Mouse (Mus musculus) naive thymus-derived CD4-positive, alpha-beta T cell, adult 5 months (primary cell): ENCODE results near the gene Aplp1. TPM values are rescaled to one million over a fixed set of nuclear protein-coding genes. Genes with fewer than 3 reads are reported as not detected.

Experiments used
- polyA plus RNA-seq: library from polyadenylated mRNA; unstranded; fragments of 100-300 nt; shearing (Covaris generic); gene quantifications from one replicate; pipeline ENCODE4 v1.2.1, GENCODE M21; 2017

Aplp1 gene
- 3.6 TPM for polyA plus RNA-seq

DNA sequence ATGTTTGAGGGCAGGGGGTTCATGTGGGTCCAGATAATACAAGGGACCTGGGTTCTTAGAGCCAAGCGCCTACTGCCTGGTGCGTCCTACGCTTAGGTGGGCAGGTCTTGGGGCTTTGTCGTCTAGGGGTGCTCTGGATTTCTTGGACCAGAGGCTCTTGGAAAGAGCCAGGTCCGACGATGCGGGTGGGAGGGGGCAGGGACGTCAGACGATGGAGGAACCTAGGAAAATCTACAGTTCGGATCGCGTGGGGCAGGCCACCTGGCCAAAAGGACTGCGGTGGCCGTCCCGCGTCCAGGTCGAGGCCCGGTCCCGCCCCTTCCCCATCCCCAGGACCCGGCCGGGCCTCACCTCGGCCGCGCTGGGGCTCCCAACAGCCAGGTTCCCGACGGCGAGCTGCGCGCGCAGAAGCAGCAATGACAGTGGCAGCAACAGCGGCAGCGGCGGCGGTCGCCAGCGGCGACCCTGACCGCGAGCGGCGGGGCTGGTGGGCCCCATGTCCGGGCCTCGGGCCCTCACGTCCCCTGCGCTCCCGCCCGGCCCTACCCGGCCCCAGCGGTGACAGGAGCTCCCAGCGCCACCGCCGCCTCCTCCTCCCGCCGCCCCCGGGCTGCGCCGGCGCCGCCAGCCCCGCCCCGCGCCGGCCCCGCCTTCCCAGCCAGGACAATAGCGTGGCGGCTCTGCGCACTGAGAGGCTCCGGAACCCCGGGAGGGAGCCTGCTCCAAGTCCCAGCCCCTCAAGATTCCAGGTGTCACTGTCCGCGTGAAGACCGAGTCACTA lies at the start of gene Aplp1:
Gene Aplp1, minus strand, starts transcription at position 565 of the 781 bp plus-strand sequence.

GRCm38 (mm10) chr7:30493401-30493931 lies 48.1 kb upstream of the Aplp1 start, which contains the start of gene Prodh2:
Gene Prodh2 (plus strand): TSS chr7:30493622.

GRCm38 (mm10) chr7:30457629-30458330 lies 12.4 kb upstream of the Aplp1 start, which contains the start of the genes Kirrel2 and Nphs1:
Gene Kirrel2 (minus strand): TSS chr7:30457690.
Gene Nphs1 (plus strand): TSS chr7:30458315.

DNA sequence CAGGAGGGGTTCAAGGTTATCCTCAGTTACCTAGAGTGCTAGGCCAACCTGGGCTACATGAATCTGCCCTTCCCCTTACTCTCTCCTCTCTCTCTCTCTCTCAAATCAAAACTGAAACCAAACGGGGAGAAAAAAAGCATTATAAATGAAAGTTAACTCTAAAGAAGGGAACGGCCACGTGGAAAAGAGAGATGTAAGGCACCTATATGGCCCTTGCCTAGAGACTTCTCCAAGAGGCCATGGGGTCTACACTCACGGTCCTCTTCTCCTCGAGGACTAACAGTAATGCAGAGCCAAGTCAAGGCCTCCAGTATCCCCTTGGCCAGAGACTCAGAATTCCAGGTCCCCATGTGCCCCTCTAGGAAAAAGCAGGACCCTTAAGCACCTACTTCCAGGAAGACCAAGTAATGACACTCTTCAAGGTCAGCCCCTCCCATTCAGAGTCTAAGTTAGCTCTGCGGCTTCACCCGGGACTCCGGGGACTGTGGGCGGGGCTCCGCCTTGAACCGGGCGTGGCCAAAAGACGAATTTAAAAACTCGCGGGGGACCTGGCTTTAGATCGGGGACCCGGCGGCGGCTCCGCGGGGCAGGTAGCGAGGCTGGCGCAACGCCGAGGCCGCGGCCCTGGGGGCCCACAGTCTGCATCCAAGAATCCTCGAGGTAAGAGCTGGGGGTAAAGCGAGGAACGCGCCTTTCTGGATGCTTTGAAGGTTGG lies 24.0 kb downstream of the Aplp1 start, which contains the start of gene Nfkbid:
Gene Nfkbid, plus strand, starts transcription at position 558 of the 715 bp plus-strand sequence.

DNA sequence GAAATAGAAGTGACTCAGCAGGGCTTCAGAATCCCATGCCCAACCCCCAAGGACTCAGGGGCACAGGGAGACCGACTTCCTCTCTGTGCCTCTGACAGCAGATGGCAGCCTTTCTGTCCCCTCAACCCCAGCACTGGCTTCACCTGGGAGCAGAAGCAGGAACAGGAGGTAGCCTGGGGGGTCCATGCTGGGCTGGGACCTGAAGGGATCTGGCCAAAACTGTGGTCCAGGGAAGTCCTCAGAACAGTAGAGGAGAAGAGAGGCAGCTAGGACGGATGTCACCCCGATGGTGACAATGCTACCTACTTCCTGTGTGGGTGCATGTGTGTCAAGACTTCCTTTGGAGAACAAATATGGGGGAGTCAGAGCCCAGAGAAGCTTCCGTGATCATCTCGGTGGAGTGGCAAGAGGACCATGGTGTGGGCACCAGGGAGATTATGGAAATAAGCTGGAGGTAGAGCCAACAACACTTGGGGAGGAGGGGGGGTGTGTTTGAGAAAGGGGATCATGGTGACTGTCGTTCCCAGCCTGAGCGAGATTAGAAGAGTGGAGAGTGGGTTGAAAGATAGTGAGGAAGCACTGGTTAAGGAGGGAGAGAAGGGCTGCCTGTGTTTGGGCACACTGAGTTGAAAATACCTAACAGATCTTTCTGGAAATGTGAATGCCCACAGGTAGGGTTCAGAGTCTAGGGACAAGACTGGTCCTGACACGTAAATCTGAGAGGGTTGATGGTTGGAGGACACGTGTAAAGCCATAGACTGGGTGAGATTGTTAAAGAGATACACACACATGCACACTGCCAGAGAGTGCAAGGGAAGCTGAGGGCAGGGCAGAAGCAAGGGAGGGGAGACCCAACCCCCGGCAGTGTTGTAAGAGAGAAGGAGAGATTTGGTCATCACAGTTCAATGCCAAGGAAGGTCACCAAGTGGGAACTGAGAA lies 25.5 kb downstream of the Aplp1 start, which contains the start of gene Hcst:
Gene Hcst, minus strand, starts transcription at position 294 of the 939 bp plus-strand sequence.

DNA sequence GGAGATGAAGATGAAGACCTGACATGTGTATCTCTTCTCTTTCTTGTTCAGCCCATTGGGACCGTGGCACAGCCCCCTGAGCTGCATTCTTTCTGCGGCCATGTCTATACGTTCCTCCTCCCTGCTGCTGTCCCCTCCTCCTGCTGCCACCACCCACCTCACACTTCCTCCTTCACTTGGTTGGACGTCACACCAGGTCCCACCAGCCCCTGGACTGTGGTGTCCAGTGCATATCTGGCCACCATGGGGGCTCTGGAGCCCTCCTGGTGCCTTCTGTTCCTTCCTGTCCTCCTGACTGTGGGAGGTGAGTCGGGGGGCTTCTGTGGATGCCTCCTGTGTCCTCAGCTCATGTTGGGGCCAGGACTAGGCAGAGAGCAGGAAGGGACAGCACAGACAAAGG lies 31.7 kb downstream of the Aplp1 start, which contains the start of gene Tyrobp:
Gene Tyrobp, plus strand, starts transcription at position 165 of the 400 bp plus-strand sequence.

Other genes with a start within 250 kb of the Aplp1 start
- 52.2 TPM for gene Capns1, start 246.7 kb downstream of the Aplp1 start, polyA plus RNA-seq
- 27.8 TPM for gene Polr2i, start 213.6 kb downstream of the Aplp1 start, polyA plus RNA-seq
- 34.7 TPM for gene Tbcb, start 213.3 kb downstream of the Aplp1 start, polyA plus RNA-seq
- not detected for gene Ovol3, start 209.8 kb downstream of the Aplp1 start, polyA plus RNA-seq
- 1.0 TPM for gene Thap8, start 165.4 kb downstream of the Aplp1 start, polyA plus RNA-seq
- gene Wdr62, start 165.1 kb downstream of the Aplp1 start, polyA plus RNA-seq = 5.2 TPM
- gene Clip3, start 153.8 kb downstream of the Aplp1 start, polyA plus RNA-seq = not detected
- 92.8 TPM for gene Alkbh6, start 136.8 kb downstream of the Aplp1 start, polyA plus RNA-seq
- gene Syne4, start 130.7 kb downstream of the Aplp1 start, polyA plus RNA-seq = 6.1 TPM
- not detected for gene E130208F15Rik, start 123.8 kb downstream of the Aplp1 start, polyA plus RNA-seq
- gene Sdhaf1, start 121.6 kb downstream of the Aplp1 start, polyA plus RNA-seq = 24.2 TPM
- gene Lrfn3, start 82.8 kb downstream of the Aplp1 start, polyA plus RNA-seq = not detected
- not detected for gene Tyrobp, start 31.8 kb downstream of the Aplp1 start, polyA plus RNA-seq
- gene Hcst, start 25.7 kb downstream of the Aplp1 start, polyA plus RNA-seq = 367 TPM
- gene Nfkbid, start 23.8 kb downstream of the Aplp1 start, polyA plus RNA-seq = 181 TPM
- gene Kirrel2, start 12.2 kb upstream of the Aplp1 start, polyA plus RNA-seq = not detected
- gene Nphs1, start 12.8 kb upstream of the Aplp1 start, polyA plus RNA-seq = not detected
- not detected for gene Prodh2, start 48.1 kb upstream of the Aplp1 start, polyA plus RNA-seq
- 1.2 TPM for gene Arhgap33, start 89.5 kb upstream of the Aplp1 start, polyA plus RNA-seq
- 5.3 TPM for gene Hspb6, start 106.6 kb upstream of the Aplp1 start, polyA plus RNA-seq
- 4.3 TPM for gene Proser3, start 106.8 kb upstream of the Aplp1 start, polyA plus RNA-seq
- gene Lin37, start 114.3 kb upstream of the Aplp1 start, polyA plus RNA-seq = 53.4 TPM
- 85.7 TPM for gene U2af1l4, start 117.8 kb upstream of the Aplp1 start, polyA plus RNA-seq
- 68.6 TPM for gene Gm49396, start 117.8 kb upstream of the Aplp1 start, polyA plus RNA-seq
- 168 TPM for gene Psenen, start 118.1 kb upstream of the Aplp1 start, polyA plus RNA-seq
- gene Igflr1, start 119.9 kb upstream of the Aplp1 start, polyA plus RNA-seq = 38.1 TPM
- 16.1 TPM for gene Kmt2b, start 143.2 kb upstream of the Aplp1 start, polyA plus RNA-seq
- 1.1 TPM for gene Zbtb32, start 153.4 kb upstream of the Aplp1 start, polyA plus RNA-seq
- gene Upk1a, start 167.3 kb upstream of the Aplp1 start, polyA plus RNA-seq = 0.49 TPM
- 305 TPM for gene Cox6b1, start 180.6 kb upstream of the Aplp1 start, polyA plus RNA-seq
- not detected for gene Etv2, start 190.3 kb upstream of the Aplp1 start, polyA plus RNA-seq
- gene Rbm42, start 204.8 kb upstream of the Aplp1 start, polyA plus RNA-seq = 214 TPM
- 42.8 TPM for gene Haus5, start 219.5 kb upstream of the Aplp1 start, polyA plus RNA-seq
- not detected for gene Pmis2, start 226.1 kb upstream of the Aplp1 start, polyA plus RNA-seq